Mouse (Mus musculus) common myeloid progenitor, adult 5-6 weeks (primary cell): ENCODE results near the gene Olfr1014. TPM values are rescaled to one million over a fixed set of nuclear protein-coding genes. Genes with fewer than 3 reads are reported as not detected.

ENCODE experiments used
- ATAC-seq: replicated peaks from 2 replicates; pipeline ENCODE4 v1.8.0; 2016; ENCODE audit warnings: low read depth, mild to moderate bottlenecking, moderate TSS enrichment, inconsistent platforms; ENCODE audit not compliant: poor library complexity, severe bottlenecking
- total RNA-seq: library from RNA; stranded (forward); fragments of 200-1000, 187-1606 nt; gene quantifications from 2 replicates; pipeline ENCODE4 v1.2.3, GENCODE M21; 2017

The Olfr1014 gene
- total RNA-seq: not detected in 2 replicates

- ATAC-seq: no peak
These were observed at the start of gene Olfr1014 for GRCm38 (mm10) chr2:85772413-85772812. Gene Olfr1014, plus strand, starts transcription at chr2:85772713.

- ATAC-seq: peak; percentile 90
These were observed 46.7 kb upstream of the Olfr1014 start for GRCm38 (mm10) chr2:85725793-85726192.

GRCm38 (mm10) chr2:85753822-85754221 is 18.7 kb upstream of the Olfr1014 start:
- ATAC-seq: no peak

GRCm38 (mm10) chr2:85762666-85763065 is 9.8 kb upstream of the Olfr1014 start, which contains the start of gene Olfr1012:
Gene Olfr1012, minus strand, starts transcription at chr2:85762766.
- no peak for ATAC-seq

- no peak for ATAC-seq
These were observed 5.7 kb upstream of the Olfr1014 start, which contains the start of gene Olfr1013 for GRCm38 (mm10) chr2:85766798-85767197. Gene Olfr1013, plus strand, starts transcription at chr2:85767098.

GRCm38 (mm10) chr2:85781717-85782116 is 9.2 kb downstream of the Olfr1014 start, which contains the start of gene Olfr1015:
Gene Olfr1015, plus strand, starts transcription at chr2:85782017.
- ATAC-seq: no peak

- no peak for ATAC-seq
These were observed 19.8 kb downstream of the Olfr1014 start for GRCm38 (mm10) chr2:85792331-85792730.

GRCm38 (mm10) chr2:85802444-85802843 is 29.9 kb downstream of the Olfr1014 start, which contains the start of gene Olfr1016:
Gene Olfr1016, minus strand, starts transcription at chr2:85802544.
- no peak for ATAC-seq

- no peak for ATAC-seq
These were observed 32.0 kb downstream of the Olfr1014 start for GRCm38 (mm10) chr2:85804501-85804900.

GRCm38 (mm10) chr2:85818179-85818578 is 45.7 kb downstream of the Olfr1014 start, which contains the start of gene Olfr1018:
Gene Olfr1018, plus strand, starts transcription at chr2:85818479.
- ATAC-seq: no peak

Other genes with a start within 250 kb of the Olfr1014 start
- not detected in 2 replicates for gene Olfr996, start 193.5 kb upstream of the Olfr1014 start, total RNA-seq
- not detected in 2 replicates for gene Olfr998, start 183.8 kb upstream of the Olfr1014 start, total RNA-seq
- gene Olfr1000, start 160.8 kb upstream of the Olfr1014 start, total RNA-seq: not detected in 2 replicates
- gene Olfr1002, start 122.0 kb upstream of the Olfr1014 start, total RNA-seq: not detected in 2 replicates
- not detected in 2 replicates for gene Olfr154, start 108.3 kb upstream of the Olfr1014 start, total RNA-seq
- gene Olfr1006, start 93.9 kb upstream of the Olfr1014 start, total RNA-seq: not detected in 2 replicates
- not detected in 2 replicates for gene Olfr1008, start 83.3 kb upstream of the Olfr1014 start, total RNA-seq
- not detected in 2 replicates for gene Olfr1009, start 57.3 kb upstream of the Olfr1014 start, total RNA-seq
- not detected in 2 replicates for gene Olfr1012, start 9.9 kb upstream of the Olfr1014 start, total RNA-seq
- not detected in 2 replicates for gene Olfr1013, start 5.6 kb upstream of the Olfr1014 start, total RNA-seq
- gene Olfr1015, start 9.3 kb downstream of the Olfr1014 start, total RNA-seq: not detected in 2 replicates
- gene Olfr1016, start 29.8 kb downstream of the Olfr1014 start, total RNA-seq: not detected in 2 replicates
- gene Olfr1018, start 45.8 kb downstream of the Olfr1014 start, total RNA-seq: not detected in 2 replicates
- gene Olfr1019, start 72.8 kb downstream of the Olfr1014 start, total RNA-seq: not detected in 2 replicates
- gene Olfr1020, start 74.3 kb downstream of the Olfr1014 start, total RNA-seq: not detected in 2 replicates
- not detected in 2 replicates for gene Olfr1022, start 95.9 kb downstream of the Olfr1014 start, total RNA-seq
- not detected in 2 replicates for gene Olfr1023, start 112.9 kb downstream of the Olfr1014 start, total RNA-seq
- gene Olfr1024, start 132.3 kb downstream of the Olfr1014 start, total RNA-seq: not detected in 2 replicates
- not detected in 2 replicates for gene Olfr1025-ps1, start 142.5 kb downstream of the Olfr1014 start, total RNA-seq
- not detected in 2 replicates for gene Olfr1026, start 148.8 kb downstream of the Olfr1014 start, total RNA-seq
- gene Olfr1028, start 177.7 kb downstream of the Olfr1014 start, total RNA-seq: not detected in 2 replicates
- not detected in 2 replicates for gene Olfr1029, start 201.2 kb downstream of the Olfr1014 start, total RNA-seq
- not detected in 2 replicates for gene Olfr1030, start 206.6 kb downstream of the Olfr1014 start, total RNA-seq
- gene Olfr1031, start 217.6 kb downstream of the Olfr1014 start, total RNA-seq: not detected in 2 replicates
- gene Olfr1032, start 232.8 kb downstream of the Olfr1014 start, total RNA-seq: not detected in 2 replicates
- 0.18 TPM in 1 of 2 replicates, not detected in the other for gene Olfr1033, start 247.9 kb downstream of the Olfr1014 start, total RNA-seq